Mouse (Mus musculus) heart, adult 2 months (tissue): ENCODE results near the gene Adora1.

Experiments used
- CTCF ChIP-seq: fragments of 200-600 bp; IDR thresholded peaks from 2 replicates; pipeline ENCODE4 v1.8.1; 2022; ENCODE audit warnings: antibody characterized with exemption, mild to moderate bottlenecking, moderate library complexity
- POLR2A ChIP-seq: fragments of 200-500 bp; IDR thresholded peaks from 2 replicates; pipeline ENCODE4 v1.6.1; 2011; ENCODE audit warnings: mild to moderate bottlenecking, low read depth, low read length, control low read depth; ENCODE audit not compliant: insufficient read depth

DNA sequence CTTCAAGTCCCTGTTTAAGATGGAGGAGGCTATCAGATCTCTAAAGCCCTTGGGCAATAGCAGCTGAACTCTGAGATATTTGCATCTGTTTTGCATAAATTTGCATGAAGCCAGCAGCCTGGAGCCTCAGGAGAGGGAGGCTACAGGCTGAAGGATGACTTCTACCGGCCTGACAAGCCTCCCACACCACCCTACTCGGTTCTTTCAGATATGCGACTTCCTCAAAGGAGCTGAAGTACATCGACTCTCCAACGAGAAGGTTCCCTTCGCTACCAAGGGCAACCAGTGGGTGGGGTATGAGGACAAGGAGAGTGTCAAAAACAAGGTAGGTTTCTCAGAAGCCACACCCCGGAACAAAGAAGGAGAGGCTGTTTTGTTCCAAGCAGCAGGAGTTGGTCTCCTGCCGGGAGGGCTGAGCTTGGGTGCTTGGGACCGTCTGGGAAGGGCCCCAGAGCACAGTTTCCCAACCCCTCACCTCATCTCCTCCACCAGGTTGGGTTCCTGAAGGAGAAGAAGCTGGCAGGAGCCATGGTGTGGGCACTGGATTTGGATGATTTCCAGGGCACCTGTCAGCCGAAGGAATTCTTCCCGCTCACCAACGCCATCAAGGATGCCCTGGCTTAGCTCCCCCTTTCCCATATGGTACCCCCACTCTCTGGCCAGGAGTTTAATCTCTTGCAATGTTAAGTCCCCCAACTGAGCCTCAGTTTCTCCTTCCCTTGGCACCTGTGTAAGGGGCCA is 46.1 kb downstream of the Adora1 start:
- TF ChIP-seq POLR2A: no peak
- 0 out of 2 replicates have a peak, but pooled peaks have one; percentile 8 for TF ChIP-seq CTCF
